Mouse (Mus musculus) mouse embryonic stem cell (cell line): ENCODE data around the gene Adamtsl1.

Experiments
- in situ Hi-C, 2 experiments: fragments of 300-500 bp; cut with MboI; formaldehyde crosslinking; loops; 1 replicate in 1 of 2; 3 replicates in 1 of 2; pipeline ENCODE4 v1.14.3; 2019 to 2020; ENCODE audit warnings: low sequenced_read_pairs in 2 of 2, low pct_unique_long_range_greater_than_20kb in 1 of 2, mixed read lengths in 1 of 2; ENCODE audit not compliant: unreplicated experiment in 1 of 2

The Adamtsl1 gene

DNA sequence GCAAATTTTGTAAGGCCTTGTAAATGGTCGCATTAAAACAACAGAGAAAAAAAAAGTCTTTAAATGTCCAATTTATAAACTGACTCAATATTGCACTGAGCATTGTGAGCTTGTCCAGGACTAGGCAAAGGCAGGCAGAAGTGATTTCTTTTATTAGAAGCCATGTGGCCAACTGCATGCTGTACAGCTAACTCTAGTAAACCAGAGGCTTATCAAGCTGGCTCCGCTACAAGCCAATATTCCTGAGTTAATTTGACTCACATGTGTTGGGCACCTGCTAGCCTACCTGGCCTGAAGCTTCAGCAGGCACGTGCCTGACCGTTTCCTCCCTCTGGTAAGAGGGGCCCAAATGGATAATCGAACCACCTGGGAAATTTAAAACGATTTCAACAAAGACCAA is 881.7 kb downstream of the Adamtsl1 start:
- in situ Hi-C loops = no loop called here

- in situ Hi-C loops = no loop called here
These were observed 882.8 kb downstream of the Adamtsl1 start for GRCm38 (mm10) chr4:86396672-86397288.

DNA sequence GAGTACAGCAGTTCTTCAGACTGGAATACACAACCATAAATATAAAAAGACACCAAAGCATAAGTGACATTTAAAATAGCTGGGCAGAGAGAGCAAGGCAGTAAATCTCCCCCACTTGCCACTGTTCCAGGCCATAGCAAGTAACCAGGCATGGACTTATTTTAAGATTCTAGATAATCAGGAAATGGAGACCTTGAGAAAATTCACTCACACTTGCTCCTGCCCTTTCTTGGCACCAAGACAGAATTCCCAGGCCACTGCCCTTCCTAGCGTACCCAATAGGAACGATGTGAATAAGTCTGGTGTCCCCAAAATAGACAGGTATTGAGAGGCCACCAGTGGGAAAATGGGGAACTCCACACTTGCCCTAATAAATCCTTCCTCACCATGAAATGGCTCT is 883.5 kb downstream of the Adamtsl1 start:
- in situ Hi-C loops = no loop called here

- in situ Hi-C loops = no loop called here
These were observed 887.1 kb downstream of the Adamtsl1 start for GRCm38 (mm10) chr4:86401116-86401515.

DNA sequence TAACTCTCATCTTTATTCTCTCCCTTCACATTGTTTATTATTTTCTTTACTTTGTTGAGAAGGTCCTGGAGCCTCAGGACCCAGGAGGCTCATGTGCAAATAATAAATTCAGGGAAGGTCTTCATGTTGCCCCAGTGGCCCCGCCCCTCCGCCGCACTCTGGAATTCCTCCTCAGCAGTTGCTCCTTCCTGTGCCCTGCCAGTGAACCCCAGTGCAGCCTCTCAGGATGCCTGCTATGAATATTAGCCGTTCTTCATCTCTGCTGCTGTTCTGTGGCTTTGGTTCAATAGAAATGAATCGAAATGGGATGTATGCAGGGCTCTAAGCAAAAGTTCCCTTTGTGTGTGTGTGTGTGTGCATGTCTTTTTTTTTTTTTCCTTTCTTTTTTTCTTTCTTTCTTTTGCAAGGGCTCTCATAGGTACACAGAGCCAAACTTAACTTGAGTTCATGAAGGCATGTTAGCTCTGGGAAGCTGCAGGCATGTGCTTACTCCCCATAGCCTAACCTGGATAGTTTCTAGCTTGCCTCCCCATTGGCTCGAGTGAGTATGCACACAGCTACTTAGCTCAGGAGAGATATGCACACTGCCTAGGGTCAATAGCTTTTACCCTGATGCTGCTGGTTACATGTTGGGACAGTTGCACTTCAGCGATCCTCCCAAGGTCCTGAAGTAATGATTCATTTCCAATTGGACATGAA is 892.7 kb downstream of the Adamtsl1 start:
- in situ Hi-C loops = no loop called here

- in situ Hi-C loops = no loop called here
These were observed 893.2 kb downstream of the Adamtsl1 start for GRCm38 (mm10) chr4:86407200-86407527.

DNA sequence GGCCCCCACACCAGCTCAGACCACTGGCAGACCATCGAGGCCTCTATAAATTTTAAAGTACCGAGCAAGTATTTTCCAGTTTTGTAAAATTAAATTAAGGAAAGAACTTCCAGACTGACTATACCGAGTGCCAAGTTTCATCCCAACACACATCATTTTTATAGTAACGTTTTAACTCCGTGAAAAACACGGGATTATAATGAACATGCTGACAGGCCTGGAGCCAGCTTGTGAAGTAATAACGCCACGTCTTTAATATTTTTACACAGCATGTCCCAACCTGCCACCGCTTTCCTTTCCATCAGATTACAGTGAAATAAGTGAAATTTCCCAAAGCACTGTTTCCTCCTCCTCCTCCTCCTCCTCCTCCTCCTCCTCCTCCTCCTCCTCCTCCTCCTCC is 894.4 kb downstream of the Adamtsl1 start:
- in situ Hi-C loops = no loop called here

- in situ Hi-C loops = no loop called here
These were observed 897.0 kb downstream of the Adamtsl1 start for GRCm38 (mm10) chr4:86410946-86411345.

GRCm38 (mm10) chr4:86413388-86413787 is 899.4 kb downstream of the Adamtsl1 start:
- in situ Hi-C loops = no loop called here

DNA sequence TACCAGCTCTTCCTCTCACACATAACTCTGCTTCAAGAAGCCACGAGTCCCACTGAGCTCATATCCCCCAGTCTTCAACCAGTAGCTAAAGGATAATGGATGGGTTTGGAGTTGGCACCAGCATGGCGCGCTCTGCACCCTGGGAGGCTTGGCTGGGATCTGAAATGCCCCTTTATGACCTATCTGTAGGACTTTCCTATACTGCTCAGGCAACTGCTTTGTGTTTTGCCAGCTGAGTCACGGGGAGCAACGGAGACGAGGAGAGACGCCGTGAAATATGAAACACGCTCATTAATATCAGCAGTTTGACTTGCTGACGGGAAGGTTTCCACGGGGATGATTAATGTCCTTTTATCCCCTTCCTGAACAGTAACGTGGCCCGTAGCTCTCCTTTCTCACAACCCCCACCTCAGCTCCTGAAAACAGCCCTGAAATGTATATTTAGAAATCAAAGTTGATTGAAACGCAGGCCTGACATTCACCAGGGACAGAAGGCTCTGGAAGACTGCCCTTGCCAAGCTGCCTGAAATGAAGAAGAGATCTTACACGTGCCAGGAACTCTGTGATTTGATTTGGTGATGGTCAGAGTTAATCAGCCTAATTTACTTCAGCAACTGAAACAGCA is 902.5 kb downstream of the Adamtsl1 start:
- in situ Hi-C loops = no loop called here

- in situ Hi-C loops = no loop called here
These were observed 908.6 kb downstream of the Adamtsl1 start for GRCm38 (mm10) chr4:86422586-86422985.

GRCm38 (mm10) chr4:86425581-86425980 is 911.6 kb downstream of the Adamtsl1 start:
- in situ Hi-C loops = no loop called here

DNA sequence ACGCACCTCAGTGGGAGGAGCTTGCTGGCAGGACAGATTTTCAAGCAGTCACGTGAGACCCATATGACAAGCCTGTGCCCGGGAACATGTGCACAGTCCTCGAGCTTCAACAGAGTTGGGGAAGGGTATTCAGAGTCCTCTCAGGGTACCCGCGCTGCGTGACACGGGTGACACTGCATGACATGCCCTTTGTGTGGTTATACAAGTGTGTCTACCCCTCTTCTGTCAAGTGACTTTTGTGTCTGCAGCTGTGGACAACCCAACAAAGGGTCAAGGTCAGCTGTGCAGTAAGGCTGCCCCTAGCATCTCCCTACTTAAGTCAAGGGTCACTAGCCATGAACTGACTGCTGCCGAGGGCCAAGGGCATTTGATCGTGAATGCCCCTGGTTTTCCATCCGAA is 912.6 kb downstream of the Adamtsl1 start:
- in situ Hi-C loops = no loop called here

GRCm38 (mm10) chr4:86427312-86427711 is 913.3 kb downstream of the Adamtsl1 start:
- in situ Hi-C loops = no loop called here

GRCm38 (mm10) chr4:86428091-86428745 is 914.2 kb downstream of the Adamtsl1 start:
- in situ Hi-C loops = no loop called here

- in situ Hi-C loops = no loop called here
These were observed 921.7 kb downstream of the Adamtsl1 start for GRCm38 (mm10) chr4:86435631-86436030.

- in situ Hi-C loops = no loop called here
These were observed 922.4 kb downstream of the Adamtsl1 start for GRCm38 (mm10) chr4:86436336-86436735.

DNA sequence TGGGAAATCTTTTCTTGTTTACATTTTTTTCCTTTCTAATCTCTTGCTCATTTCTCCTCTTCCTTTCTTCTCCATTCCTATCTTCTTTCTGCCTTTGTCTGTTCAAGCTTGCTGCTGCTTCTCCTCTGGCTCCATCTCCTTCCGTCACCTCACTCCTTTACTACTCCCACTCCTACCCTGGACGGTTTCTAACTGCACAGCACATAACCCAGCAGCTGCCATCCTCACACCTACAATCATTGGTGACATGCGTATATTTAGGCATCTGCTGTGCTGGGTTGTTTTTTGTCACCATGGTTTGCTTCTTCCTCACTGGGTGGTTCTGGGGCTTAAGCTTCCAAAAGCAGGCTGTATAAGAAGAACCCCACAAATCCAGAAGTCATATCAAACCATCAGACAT is 936.5 kb downstream of the Adamtsl1 start:
- in situ Hi-C loops = no loop called here

GRCm38 (mm10) chr4:86464808-86465207 is 950.8 kb downstream of the Adamtsl1 start:
- in situ Hi-C loops = no loop called here
